Mouse (Mus musculus) liver (tissue): Measurements from ENCODE around the gene Cxcl2.

Experiments
- DNase-seq: peaks from one replicate; pipeline ENCODE4 v3.0.0-alpha.2; 2020; ENCODE audit warnings: mixed read lengths

Cxcl2 gene

DNA sequence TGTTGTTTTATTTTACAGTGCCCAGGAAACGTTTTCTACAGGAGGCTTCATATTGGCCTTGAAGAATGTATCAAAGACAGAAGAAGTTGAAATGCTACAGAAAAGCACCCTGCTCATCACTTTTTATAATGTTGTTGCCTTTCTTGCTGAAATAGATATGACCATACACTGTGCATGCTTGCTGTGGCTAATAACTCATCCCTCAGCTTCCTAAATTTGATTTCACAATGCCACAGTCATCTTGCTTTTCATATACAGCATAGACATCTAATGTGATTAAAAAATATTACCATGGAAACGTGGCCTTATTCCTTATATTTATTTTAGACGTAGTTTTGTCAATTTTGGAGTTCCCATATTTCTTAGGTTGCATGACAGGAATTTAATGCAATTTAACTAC lies 6.2 kb upstream of the Cxcl2 start:
- DNase-seq: no peak

DNA sequence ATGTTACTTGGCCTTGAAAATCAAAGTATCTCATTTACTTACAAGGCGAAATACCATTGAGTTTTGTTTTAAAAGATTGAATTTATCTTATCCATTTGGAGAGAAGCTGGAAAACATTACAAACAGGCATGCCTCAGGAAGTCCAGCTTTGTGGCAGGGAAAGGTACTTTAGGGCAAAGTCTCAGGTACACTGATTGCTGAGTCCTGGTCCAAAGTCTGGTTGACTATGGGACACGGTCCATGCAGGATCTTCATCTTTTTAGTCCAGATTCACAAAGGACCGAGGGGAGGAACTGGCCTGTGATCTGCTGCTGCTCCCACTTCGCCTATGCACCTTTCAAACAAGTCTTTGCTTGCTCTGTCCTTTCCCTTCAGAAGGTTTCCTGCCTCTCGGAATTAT lies 4.4 kb upstream of the Cxcl2 start:
- no peak for DNase-seq

DNA sequence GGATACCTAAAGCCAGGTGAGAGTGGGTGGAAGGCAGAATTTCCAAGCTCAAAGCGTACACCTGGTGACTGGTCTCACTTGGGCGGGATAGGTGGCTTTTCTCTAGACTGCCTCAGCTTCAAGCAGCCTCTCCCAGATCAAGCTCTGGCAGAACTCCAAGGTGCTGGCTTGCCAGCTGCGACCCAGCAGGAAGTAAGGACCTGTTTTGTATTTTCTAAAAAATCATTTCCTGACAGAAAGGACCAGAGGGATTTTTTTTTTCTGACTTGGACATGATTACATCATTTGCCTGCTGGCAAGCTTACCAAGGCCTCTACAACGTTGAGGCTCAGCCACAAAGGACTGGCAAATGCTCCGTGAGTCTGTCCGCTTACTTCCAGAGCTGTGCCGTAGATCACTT lies 3.5 kb upstream of the Cxcl2 start:
- DNase-seq: no peak

DNA sequence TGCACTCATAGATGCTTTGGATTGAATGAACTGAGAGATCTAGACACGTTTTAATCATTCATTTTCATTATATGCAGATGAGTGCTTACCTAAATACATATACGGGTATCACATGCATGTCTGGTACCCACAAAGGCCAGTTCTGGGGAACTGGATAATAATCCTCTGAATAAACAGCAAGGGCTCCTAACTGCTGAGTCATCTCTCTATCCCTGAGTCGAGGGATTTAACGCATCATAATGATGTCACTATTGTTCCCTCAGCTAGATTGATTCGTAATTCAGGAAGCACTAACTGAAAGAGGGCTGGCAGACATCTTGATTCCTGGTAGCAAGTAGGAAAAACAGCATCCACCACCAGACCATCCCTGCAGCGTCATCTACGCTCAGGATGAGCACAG lies 3.0 kb upstream of the Cxcl2 start:
- DNase-seq: no peak

DNA sequence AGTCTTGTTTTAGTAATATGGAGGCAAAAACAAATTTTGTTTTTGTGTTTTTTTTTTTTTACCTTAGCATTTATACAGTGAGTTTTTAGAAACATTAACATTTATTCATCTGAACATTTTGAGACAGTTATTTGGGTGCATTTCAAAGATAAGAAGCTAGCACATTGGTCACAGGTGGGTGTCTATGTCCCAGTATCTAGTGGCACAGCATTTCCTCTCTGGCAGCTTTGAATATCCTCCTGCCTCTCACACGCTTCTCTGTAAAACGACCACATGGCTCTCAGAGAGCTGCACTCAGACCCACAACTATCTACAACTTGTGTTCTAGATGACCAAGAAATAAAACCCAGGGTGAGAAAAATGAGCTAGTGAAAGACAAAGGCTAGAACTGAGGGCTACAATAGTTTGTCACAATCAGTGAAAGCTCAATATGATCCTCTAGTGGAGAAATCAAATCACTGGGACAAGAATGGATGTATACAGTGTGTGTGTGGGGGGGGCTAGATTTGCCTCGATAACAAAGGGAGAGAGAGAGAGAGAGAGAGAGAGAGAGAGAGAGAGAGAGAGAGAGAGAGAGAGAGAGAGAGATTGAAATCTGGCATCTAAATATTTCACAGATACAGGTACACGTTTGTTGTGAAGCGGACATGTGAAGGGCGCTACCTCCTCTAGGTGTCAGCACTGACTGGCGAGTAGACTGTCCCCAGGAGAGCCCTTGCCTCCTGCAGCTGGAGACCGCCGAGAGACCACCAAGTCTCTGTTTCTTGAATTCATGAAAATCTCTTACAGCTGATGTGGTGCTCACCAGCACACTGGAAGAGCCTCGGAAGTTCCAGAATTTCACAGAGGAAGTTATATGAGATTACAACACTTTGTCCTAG lies 1.1 kb upstream of the Cxcl2 start:
- peak; percentile 23 for DNase-seq

DNA sequence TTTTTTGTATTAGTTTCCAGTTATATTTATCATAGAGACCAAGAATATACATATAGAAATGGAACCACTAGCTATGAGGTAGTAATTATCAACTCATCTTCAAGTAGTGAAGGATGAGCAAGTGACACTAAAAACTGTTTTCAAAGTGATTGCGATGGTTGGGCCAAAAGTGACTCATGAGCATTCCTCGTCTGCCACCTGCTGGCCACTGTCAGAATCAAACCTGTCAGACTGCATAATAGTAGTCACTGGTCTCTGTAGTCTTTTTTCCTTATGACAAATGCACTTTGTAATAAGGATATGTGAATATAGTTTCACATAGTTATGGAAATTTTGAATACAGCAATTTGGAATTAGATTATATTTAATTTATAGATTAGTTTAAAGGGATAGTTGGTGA lies 5.3 kb downstream of the Cxcl2 start:
- DNase-seq: peak; percentile 69

DNA sequence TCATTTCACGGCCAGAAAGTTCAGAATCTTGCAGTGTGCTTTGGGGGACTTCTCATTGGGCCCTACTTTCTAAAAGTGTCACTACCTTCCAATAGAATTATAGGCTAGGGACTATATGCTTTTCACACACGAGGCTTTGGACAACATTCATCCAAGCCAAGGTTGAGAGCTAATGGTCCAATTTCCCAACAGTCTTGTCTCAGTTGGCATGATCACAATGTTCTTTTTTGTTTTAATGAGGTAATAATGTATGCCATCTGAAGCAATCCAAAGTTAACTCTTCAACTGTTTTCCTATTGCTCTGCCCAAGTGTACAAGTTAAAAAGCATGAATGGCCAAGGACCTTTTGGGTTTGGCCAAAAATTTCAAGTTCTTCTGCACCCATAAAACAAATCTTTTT lies 15.8 kb downstream of the Cxcl2 start:
- DNase-seq: no peak

DNA sequence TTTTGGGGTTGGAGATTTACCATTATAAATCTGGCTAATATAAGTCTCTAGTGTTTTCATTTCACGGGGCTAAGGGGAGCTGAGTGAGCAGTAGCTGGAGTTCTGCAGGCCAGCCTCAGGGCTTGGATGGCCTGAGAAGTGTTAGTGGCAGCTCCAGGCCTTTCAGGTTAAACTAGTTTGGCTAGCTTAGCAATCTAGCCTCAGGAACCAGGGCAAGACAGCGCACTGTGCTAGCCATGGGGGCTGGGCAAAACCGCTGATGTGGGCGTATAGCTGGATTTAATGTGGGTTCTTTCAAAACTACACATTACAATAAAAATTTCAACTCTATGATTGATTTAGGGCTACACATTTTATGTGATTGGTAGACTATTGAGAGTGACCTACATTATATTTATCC lies 19.3 kb downstream of the Cxcl2 start:
- DNase-seq: no peak

DNA sequence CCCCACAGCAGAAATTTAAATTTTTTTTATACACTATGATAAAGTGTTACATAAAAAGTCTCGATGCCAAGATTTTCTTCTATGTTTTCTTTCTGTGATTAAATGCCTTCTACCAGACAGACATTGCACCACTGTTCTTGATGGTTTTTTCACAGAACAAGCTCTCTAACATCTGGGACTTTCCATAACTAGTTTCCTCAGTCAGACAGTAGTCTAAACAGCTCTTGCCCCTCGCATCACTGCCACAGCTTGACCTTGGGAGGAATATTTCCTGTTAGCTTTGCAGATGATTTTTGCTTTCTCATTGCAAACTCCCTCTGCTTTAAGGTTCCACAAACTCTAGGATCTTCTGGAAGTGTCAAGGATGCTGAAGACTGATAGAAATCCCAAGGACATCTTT lies 26.9 kb downstream of the Cxcl2 start:
- no peak for DNase-seq

DNA sequence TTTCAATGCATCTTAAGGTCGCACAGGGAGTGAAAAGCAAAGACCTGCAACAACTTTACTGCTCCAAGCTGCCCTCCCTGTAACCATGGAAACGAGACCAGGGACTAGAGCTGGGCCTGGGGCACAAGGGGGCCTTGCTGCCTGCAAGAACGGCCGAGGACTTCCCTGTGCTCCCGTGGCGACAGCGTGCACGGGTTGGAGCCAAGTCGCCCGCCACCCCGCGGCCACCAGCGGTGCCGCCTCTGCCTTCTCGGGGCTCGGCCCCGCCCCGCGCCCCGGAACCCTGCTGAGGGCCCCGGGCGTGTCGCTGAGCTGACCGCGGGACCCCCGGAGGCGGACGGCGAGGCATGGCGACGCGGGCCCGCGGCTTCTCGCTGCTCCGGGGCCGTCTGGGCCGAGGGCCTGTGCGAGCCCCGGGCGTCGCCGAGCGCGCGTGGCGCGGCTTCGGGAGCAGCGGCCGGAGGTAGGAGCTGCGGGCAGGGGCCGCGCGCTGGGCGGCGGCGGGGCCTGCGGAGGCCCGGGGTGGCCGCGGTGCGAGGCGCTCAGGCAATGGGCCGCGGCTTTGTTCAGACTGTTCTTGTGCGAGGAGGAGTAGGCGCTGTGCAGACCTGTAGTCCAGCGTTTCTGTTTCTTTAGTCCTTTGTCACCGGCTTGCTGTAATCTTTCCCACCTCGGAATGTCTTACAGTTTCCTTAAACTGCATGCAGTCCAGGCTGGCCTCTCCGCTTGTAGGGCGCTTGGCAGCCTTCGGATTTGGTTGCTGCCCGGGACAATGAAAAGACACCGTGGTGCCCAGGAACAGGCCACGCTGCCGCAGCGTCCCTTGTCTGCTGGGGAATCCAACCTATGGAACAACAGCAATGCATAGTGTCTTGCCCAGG lies 27.5 kb downstream of the Cxcl2 start, which contains the start of gene Mthfd2l:
Gene Mthfd2l (plus strand): TSS at position 147 of the 881 bp plus-strand sequence.
- peak; percentile 84 for DNase-seq

DNA sequence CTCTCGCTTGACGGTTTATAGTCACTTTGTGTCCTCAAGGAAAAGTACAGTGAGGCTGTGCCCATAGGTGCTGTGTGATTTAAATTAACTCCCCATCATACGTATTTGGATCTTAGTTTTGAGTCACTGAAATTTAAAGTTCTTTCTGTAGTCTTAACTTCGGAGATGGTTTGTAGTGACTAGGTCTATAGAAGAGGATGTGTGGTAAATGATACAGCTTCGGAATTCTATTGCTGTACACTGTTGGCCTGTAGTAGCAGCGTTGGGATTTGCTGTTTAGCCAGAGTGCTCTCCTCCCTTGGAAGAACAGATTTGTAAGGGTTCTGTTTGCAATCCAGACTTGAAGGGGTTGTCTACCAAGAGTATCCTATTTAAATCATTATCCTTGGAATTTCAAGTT lies 28.2 kb downstream of the Cxcl2 start:
- no peak for DNase-seq

DNA sequence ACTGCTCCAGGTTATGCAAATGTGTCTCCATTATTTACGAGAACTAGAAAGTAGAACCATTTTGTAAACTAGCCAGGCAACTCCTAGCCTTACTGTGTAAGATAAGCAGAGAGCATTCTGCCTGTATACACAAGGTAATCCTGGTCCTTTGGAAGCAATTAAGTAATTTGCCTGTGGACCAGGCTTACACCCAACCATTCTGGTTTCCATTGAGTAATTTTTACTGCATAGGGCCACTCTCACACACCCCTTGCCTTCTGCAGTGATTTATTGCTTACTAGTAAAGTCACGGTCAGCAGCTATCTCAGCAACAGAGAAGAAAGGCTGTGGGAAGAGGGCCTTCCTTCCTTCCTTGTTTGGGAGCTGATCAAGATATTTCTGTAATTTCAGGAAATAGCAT lies 33.0 kb downstream of the Cxcl2 start:
- DNase-seq: no peak

DNA sequence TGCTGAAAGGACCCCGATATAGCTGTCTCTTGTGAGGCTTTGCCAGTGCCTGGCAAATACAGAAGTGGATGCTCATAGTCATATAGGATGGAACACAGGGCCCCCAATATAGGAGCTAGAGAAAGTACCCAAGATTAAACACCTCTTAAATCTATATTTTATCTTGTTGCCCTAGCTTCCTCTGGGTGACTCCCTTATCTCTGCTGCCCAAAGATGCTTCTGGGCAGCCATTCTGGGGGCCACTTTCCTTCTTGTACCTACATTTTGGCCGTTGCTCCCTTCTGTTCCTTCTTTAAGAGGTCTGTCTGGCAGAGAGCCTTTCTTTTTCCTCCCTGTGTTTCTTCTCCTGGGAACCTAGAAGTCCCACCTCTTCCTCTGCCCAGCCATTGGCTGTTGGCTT lies 41.8 kb downstream of the Cxcl2 start:
- no peak for DNase-seq

DNA sequence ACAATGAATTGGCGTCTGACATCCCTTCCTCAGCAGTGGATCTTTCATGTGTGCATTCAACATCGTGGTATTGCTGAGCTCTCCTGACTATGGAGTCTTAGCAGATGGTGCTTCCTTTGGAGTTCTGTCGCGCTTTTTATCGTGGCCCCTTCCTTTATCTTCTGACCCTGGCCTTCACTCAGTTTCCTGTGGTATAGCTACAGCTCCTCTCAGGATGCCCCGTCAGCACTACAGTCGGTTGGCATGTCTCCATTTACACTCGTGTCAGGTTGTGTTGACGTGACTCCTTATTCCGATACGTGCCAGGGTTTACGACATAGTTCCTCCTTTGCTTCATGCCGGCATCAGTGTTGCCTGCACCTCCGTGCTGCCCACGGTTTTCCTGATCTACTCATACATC lies 45.8 kb downstream of the Cxcl2 start:
- no peak for DNase-seq

DNA sequence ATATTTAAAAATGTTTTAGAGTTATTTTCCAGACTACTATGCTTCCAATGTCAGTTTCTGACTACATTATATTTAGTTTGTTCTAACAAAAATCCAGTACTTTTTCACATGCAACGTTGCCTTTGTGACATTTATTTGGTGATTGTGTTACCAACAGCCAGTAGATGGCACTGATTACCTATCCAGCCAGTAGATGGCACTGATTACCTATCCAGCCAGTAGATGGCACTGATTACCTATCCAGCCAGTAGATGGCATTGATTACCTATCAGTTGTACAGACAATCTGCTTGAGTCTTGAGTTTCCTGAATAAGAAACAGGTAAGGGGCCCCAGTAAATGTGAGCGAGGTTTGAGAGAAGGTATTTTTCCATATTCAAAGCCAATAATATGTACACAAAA lies 47.8 kb downstream of the Cxcl2 start:
- DNase-seq: no peak

DNA sequence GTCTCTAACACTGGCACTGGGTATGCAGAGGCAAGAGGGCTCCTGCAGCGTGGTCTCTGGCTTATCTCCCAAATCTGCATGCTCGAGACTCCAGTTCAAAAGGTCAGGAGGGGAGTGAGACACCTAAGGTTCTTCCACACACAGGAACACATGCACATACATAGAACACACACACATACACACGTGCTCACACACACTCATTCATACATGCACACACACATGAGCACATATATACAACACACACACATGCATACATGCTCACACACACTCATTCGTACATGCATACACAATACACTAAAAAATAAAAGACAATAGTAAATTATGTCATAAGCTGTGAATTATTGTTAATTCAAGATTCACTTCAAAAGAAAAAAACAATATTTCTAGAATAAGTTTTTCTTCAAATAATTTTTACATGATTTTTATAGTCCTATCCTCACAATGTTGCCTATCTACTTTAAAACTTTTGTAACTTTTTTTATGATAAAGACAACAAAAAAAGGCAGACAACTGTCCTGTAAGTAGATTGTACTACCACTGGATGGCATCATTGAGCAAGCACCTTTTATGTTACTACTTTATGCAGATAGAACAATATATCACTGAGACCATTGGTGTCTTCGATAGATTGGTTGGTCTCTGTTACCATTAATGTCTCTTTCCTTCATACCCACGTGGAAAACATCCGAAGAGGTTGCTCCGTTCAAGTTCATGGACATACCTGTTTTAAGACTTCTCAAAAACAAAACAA lies 49.2 kb downstream of the Cxcl2 start:
- DNase-seq: no peak
